Mouse (Mus musculus): Measurements from ENCODE around the gene Brd4.

- TF ChIP-seq CTCF (IDR thresholded peaks at IDR 0.05; ENCODE audit: low read depth), result no peak
- no peak for TF ChIP-seq EP300 (IDR thresholded peaks at IDR 0.05; ENCODE audit: low read depth)
Measured at GRCm38 (mm10) chr17:32179621-32180491, 104.7 kb downstream of the Brd4 start.
